Mouse (Mus musculus): ENCODE results near the gene Tmem11. TPM values are rescaled to one million over a fixed set of nuclear protein-coding genes. Genes with fewer than 3 reads are reported as not detected.
A peak's percentile ranks its signal among the peaks of the same experiment; 100 is the strongest.

Gene Tmem11
- polyA plus RNA-seq, 1 experiment, result 20.8 TPM

GRCm38 (mm10) chr11:60913301-60914196 lies 34.5 kb upstream of the Tmem11 start:
- H3K4me1 ChIP-seq (ENCODE audit: control insufficient read depth, insufficient read depth, low read length), result peaks cover 38% of the 10 kb centered on the region
- TF ChIP-seq CTCF (IDR thresholded peaks at IDR 0.05; ENCODE audit: low read depth, low read length) (no peak), POLR2A (IDR thresholded peaks at IDR 0.05; ENCODE audit: borderline replicate concordance, low read depth, low read length) (no peak)
- peak overlapping the region; percentile 34; the same call in 1 of the 2 replicates for H3K27ac ChIP-seq (ENCODE audit: insufficient read depth, low read depth, low read length)
- H3K4me3 ChIP-seq (ENCODE audit: insufficient read depth, low read length), result peak overlapping the region; percentile 91

DNA sequence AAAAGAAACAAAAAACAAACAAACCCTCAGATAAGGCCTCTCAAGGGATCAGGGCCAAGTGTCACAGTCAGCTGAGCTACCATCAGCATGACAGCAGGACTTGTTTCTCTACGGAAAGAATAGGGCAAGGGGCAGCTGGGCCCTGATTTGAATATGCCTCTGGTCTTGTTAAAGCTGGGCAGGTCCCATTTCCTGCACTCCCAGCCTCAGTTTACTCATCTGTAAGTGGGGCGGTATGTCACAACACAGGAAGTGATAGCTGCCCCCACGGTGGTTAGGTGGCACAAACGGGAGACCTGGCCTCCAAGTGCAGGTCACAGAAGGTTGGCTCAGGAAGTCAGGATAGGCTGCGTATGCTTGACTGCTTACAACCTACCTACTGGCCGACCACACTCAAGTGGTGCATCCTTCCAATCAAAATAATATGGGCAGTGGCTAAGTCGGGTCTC lies 33.5 kb upstream of the Tmem11 start:
- Histone ChIP-seq H3K27ac (ENCODE audit: insufficient read depth, low read depth, low read length) (no peak overlapping the region), H3K4me3 (ENCODE audit: insufficient read depth, low read length) (peak overlapping the region; percentile 91), H3K4me1 (ENCODE audit: control insufficient read depth, insufficient read depth, low read length) (peaks cover 38% of the 10 kb centered on the region)
- TF ChIP-seq CTCF (IDR thresholded peaks at IDR 0.05; ENCODE audit: low read depth, low read length) (no peak), POLR2A (IDR thresholded peaks at IDR 0.05; ENCODE audit: borderline replicate concordance, low read depth, low read length) (no peak)

DNA sequence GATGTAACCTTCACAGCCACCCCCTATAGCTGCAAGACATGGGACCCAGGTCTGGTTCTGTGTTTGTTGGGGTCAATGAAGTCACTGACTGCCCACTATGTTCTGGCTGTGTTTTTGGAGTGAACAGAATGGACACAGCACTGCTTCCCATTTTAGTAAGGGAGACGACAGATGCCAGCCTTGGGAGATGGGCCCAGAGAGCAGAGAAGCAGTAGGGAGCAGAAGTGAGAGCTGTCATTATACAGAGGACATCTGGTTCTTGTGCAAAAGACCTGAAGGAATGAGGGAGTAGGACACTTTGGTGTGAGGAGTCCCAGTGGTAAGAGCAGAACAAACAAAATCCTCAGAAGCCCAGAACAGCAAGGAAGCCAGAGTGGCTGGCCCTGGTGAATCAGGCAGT lies 30.6 kb upstream of the Tmem11 start:
- H3K4me3 ChIP-seq (ENCODE audit: insufficient read depth, low read length), result no peak overlapping the region
- peaks cover 24% of the 10 kb centered on the region for H3K4me1 ChIP-seq (ENCODE audit: control insufficient read depth, insufficient read depth, low read length)
- TF ChIP-seq POLR2A (IDR thresholded peaks at IDR 0.05; ENCODE audit: borderline replicate concordance, low read depth, low read length), result no peak
- no peak for TF ChIP-seq CTCF (IDR thresholded peaks at IDR 0.05; ENCODE audit: low read depth, low read length)
- no peak overlapping the region for H3K27ac ChIP-seq (ENCODE audit: insufficient read depth, low read depth, low read length)

- Histone ChIP-seq H3K4me3 (ENCODE audit: insufficient read depth, low read length) (no peak overlapping the region), H3K27ac (ENCODE audit: insufficient read depth, low read depth, low read length) (no peak overlapping the region), H3K4me1 (ENCODE audit: control insufficient read depth, insufficient read depth, low read length) (peaks cover 19% of the 10 kb centered on the region)
- no peak for TF ChIP-seq CTCF (IDR thresholded peaks at IDR 0.05; ENCODE audit: low read depth, low read length)
- TF ChIP-seq POLR2A (IDR thresholded peaks at IDR 0.05; ENCODE audit: borderline replicate concordance, low read depth, low read length), result no peak
Observed at GRCm38 (mm10) chr11:60908073-60908472, 29.0 kb upstream of the Tmem11 start.

GRCm38 (mm10) chr11:60906449-60906848 lies 27.4 kb upstream of the Tmem11 start:
- Histone ChIP-seq H3K4me1 (ENCODE audit: control insufficient read depth, insufficient read depth, low read length) (peaks cover 8% of the 10 kb centered on the region), H3K27ac (ENCODE audit: insufficient read depth, low read depth, low read length) (no peak overlapping the region), H3K4me3 (ENCODE audit: insufficient read depth, low read length) (no peak overlapping the region)
- TF ChIP-seq CTCF (IDR thresholded peaks at IDR 0.05; ENCODE audit: low read depth, low read length) (no peak), POLR2A (IDR thresholded peaks at IDR 0.05; ENCODE audit: borderline replicate concordance, low read depth, low read length) (no peak)

GRCm38 (mm10) chr11:60905407-60906120 lies 26.5 kb upstream of the Tmem11 start:
- no peak for TF ChIP-seq POLR2A (IDR thresholded peaks at IDR 0.05; ENCODE audit: borderline replicate concordance, low read depth, low read length)
- TF ChIP-seq CTCF (IDR thresholded peaks at IDR 0.05; ENCODE audit: low read depth, low read length), result no peak
- H3K27ac ChIP-seq (ENCODE audit: insufficient read depth, low read depth, low read length), result no peak overlapping the region
- H3K4me1 ChIP-seq (ENCODE audit: control insufficient read depth, insufficient read depth, low read length), result peaks cover 4% of the 10 kb centered on the region; the same call in 1 of the 2 replicates
- H3K4me3 ChIP-seq (ENCODE audit: insufficient read depth, low read length), result no peak overlapping the region

- Histone ChIP-seq H3K27ac (ENCODE audit: insufficient read depth, low read depth, low read length) (no peak overlapping the region), H3K4me1 (ENCODE audit: control insufficient read depth, insufficient read depth, low read length) (peaks cover 2% of the 10 kb centered on the region), H3K4me3 (ENCODE audit: insufficient read depth, low read length) (no peak overlapping the region)
- no peak for TF ChIP-seq POLR2A (IDR thresholded peaks at IDR 0.05; ENCODE audit: borderline replicate concordance, low read depth, low read length)
- TF ChIP-seq CTCF (IDR thresholded peaks at IDR 0.05; ENCODE audit: low read depth, low read length), result no peak
Observed at GRCm38 (mm10) chr11:60903661-60904061, 24.6 kb upstream of the Tmem11 start.

DNA sequence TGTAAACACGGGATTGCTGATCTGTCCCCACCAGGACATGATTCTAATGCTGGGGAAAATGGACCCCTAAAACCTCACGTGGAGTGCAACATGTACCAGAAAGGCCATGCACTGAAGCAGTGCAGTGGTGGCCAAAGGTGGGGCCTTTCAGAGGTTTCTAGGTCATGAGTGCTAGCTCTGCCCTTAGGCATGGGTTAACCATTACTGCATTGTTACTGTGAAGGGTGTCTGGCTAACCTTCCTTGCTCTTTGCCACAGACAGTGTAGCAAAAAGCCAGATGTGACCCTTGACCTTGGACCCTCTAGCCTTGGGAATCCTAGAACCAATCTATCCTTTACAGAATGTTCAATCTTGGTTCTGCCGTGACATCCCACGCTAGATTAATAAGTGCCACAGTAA lies 23.4 kb upstream of the Tmem11 start:
- no peak overlapping the region for H3K4me3 ChIP-seq (ENCODE audit: insufficient read depth, low read length)
- TF ChIP-seq CTCF (IDR thresholded peaks at IDR 0.05; ENCODE audit: low read depth, low read length) (no peak), POLR2A (IDR thresholded peaks at IDR 0.05; ENCODE audit: borderline replicate concordance, low read depth, low read length) (no peak)
- no peak overlapping the region for H3K27ac ChIP-seq (ENCODE audit: insufficient read depth, low read depth, low read length)
- peaks cover 2% of the 10 kb centered on the region for H3K4me1 ChIP-seq (ENCODE audit: control insufficient read depth, insufficient read depth, low read length)

GRCm38 (mm10) chr11:60902001-60902400 lies 22.9 kb upstream of the Tmem11 start:
- H3K4me3 ChIP-seq (ENCODE audit: insufficient read depth, low read length), result no peak overlapping the region
- H3K27ac ChIP-seq (ENCODE audit: insufficient read depth, low read depth, low read length), result no peak overlapping the region
- TF ChIP-seq CTCF (IDR thresholded peaks at IDR 0.05; ENCODE audit: low read depth, low read length) (no peak), POLR2A (IDR thresholded peaks at IDR 0.05; ENCODE audit: borderline replicate concordance, low read depth, low read length) (no peak)
- H3K4me1 ChIP-seq (ENCODE audit: control insufficient read depth, insufficient read depth, low read length), result peaks cover 2% of the 10 kb centered on the region

DNA sequence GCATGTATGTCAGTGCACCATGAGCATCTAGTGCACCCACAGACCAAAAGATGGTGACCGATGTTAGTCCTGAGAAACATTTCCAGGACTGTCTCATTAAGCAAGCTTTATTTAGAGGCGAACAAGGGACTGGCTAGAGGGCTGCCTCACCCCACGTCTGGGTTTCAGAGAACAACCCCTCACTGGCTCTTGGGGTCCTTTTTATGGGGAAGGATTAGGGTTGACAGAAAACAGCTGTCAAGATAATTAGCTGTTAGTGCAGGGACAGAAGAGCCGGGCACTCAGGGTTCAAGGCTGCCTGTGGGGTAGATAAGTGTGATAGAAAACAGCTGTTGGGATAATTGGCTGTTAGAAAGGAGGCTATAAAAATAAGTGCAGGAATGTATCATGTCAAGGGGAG lies 16.8 kb upstream of the Tmem11 start:
- Histone ChIP-seq H3K27ac (ENCODE audit: insufficient read depth, low read depth, low read length) (no peak overlapping the region), H3K4me3 (ENCODE audit: insufficient read depth, low read length) (no peak overlapping the region)
- no peak for TF ChIP-seq CTCF (IDR thresholded peaks at IDR 0.05; ENCODE audit: low read depth, low read length)
- no peak for TF ChIP-seq POLR2A (IDR thresholded peaks at IDR 0.05; ENCODE audit: borderline replicate concordance, low read depth, low read length)

More for the DNA sequence above, 16.8 kb upstream of the Tmem11 start:
- H3K4me1 ChIP-seq (ENCODE audit: control insufficient read depth, insufficient read depth, low read length), result peaks cover 2% of the 10 kb centered on the region
